Mouse (Mus musculus): Measurements from ENCODE around the gene Tmem150a.
A peak's percentile ranks its signal among the peaks of the same experiment; 100 is the strongest.

DNA sequence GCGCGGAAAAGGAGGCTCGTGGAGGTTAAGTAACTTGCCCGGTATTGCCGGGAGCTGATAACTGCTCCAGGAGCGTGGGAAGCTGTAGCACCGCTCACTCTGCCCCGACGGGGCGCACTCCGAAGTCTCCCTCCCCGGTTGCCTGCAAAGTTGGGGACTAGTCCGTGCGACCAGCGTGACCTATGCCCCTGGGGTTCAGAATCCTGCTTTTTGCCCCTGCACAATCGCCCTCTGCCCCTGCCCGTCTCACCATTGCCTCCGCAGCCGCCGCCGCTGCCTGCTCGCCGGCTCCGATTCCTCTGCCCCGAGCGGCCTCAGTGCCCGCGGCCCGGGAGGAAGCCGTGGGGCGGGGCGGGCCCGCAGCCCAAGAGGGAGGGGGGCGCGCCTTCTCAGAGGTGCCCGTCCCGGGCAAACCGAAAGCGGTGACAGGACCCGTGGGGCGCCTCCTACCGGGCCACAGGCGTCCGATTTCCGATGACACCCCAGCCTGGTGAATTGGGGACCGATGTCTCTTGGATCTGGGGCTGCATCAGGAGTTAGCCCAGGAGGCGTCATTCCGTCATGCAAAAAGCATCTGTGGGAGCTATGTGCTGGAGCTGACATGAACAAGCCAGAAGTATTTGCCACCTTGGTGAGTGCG is 25.0 kb downstream of the Tmem150a start, which contains the start of gene Vamp5:
- no peak for TF ChIP-seq POLR2A (IDR thresholded peaks at IDR 0.05; ENCODE audit: borderline replicate concordance, low read depth, low read length)
- peak; percentile 40; the same call in 1 of the 2 replicates for TF ChIP-seq CTCF (IDR thresholded peaks at IDR 0.05; ENCODE audit: low read depth, low read length)
